Mouse (Mus musculus): ENCODE results near the gene Neto2. TPM values are rescaled to one million over a fixed set of nuclear protein-coding genes. Genes with fewer than 3 reads are reported as not detected.

Gene Neto2
- polyA plus RNA-seq, 1 experiment from 2014 or later: 15.5 TPM

- Histone ChIP-seq H3K9me3 (ENCODE audit: control insufficient read depth, low read length) (no peaks in the 10 kb centered on the region), H3K36me3 (ENCODE audit: control insufficient read depth, insufficient read depth, low read length) (no peaks in the 10 kb centered on the region), H3K9ac (ENCODE audit: low read length) (no peak overlapping the region), H3K27ac (replicated peaks; ENCODE audit: low read depth, low read length) (no peak overlapping the region), H3K4me1 (ENCODE audit: control insufficient read depth, insufficient read depth, low read length) (no peaks in the 10 kb centered on the region), H3K4me2 (ENCODE audit: low read depth, severe bottlenecking) (no peak overlapping the region), H3K4me3 (ENCODE audit: low read depth, low read length) (no peak overlapping the region), H3K27me3 (ENCODE audit: control insufficient read depth, insufficient read depth, low read length) (no peaks in the 10 kb centered on the region)
- 61% methylated on average over 6 of the region's 6 CpGs for WGBS
- no peak for DNase-seq (ENCODE audit: low spot score)
- ATAC-seq (ENCODE audit: insufficient number of reproducible peaks, low FRiP score, low TSS enrichment, low read depth): no peak
Measured at GRCm38 (mm10) chr8:85595391-85595790, 105.3 kb downstream of the Neto2 start.

- Histone ChIP-seq H3K27me3 (ENCODE audit: control insufficient read depth, insufficient read depth, low read length) (no peaks in the 10 kb centered on the region), H3K27ac (replicated peaks; ENCODE audit: low read depth, low read length) (no peak overlapping the region), H3K9me3 (ENCODE audit: control insufficient read depth, low read length) (no peaks in the 10 kb centered on the region), H3K36me3 (ENCODE audit: control insufficient read depth, insufficient read depth, low read length) (no peaks in the 10 kb centered on the region), H3K9ac (ENCODE audit: low read length) (no peak overlapping the region), H3K4me1 (ENCODE audit: control insufficient read depth, insufficient read depth, low read length) (no peaks in the 10 kb centered on the region), H3K4me2 (ENCODE audit: low read depth, severe bottlenecking) (no peak overlapping the region), H3K4me3 (ENCODE audit: low read depth, low read length) (no peak overlapping the region)
- WGBS: 45% methylated on average over 3 of the region's 3 CpGs
- DNase-seq (ENCODE audit: low spot score) (no peak), ATAC-seq (ENCODE audit: insufficient number of reproducible peaks, low FRiP score, low TSS enrichment, low read depth) (no peak)
Measured at GRCm38 (mm10) chr8:85594983-85595382, 105.7 kb downstream of the Neto2 start.

- DNase-seq (ENCODE audit: low spot score) (no peak), ATAC-seq (ENCODE audit: insufficient number of reproducible peaks, low FRiP score, low TSS enrichment, low read depth) (no peak)
- 78% methylated on average over 3 of the region's 3 CpGs for WGBS
- Histone ChIP-seq H3K4me1 (ENCODE audit: control insufficient read depth, insufficient read depth, low read length) (no peaks in the 10 kb centered on the region), H3K27ac (replicated peaks; ENCODE audit: low read depth, low read length) (no peak overlapping the region), H3K4me3 (ENCODE audit: low read depth, low read length) (no peak overlapping the region), H3K4me2 (ENCODE audit: low read depth, severe bottlenecking) (no peak overlapping the region), H3K27me3 (ENCODE audit: control insufficient read depth, insufficient read depth, low read length) (no peaks in the 10 kb centered on the region), H3K9ac (ENCODE audit: low read length) (no peak overlapping the region), H3K9me3 (ENCODE audit: control insufficient read depth, low read length) (no peaks in the 10 kb centered on the region), H3K36me3 (ENCODE audit: control insufficient read depth, insufficient read depth, low read length) (no peaks in the 10 kb centered on the region)
Measured at GRCm38 (mm10) chr8:85593324-85593723, 107.4 kb downstream of the Neto2 start.

- H3K4me3 ChIP-seq (ENCODE audit: low read depth, low read length): no peak overlapping the region
- no peak overlapping the region for H3K9ac ChIP-seq (ENCODE audit: low read length)
- no peaks in the 10 kb centered on the region for H3K36me3 ChIP-seq (ENCODE audit: control insufficient read depth, insufficient read depth, low read length)
- H3K27me3 ChIP-seq (ENCODE audit: control insufficient read depth, insufficient read depth, low read length): no peaks in the 10 kb centered on the region
- WGBS: 73% methylated on average over 1 of the region's 1 CpGs
- no peak for DNase-seq (ENCODE audit: low spot score)
- ATAC-seq (ENCODE audit: insufficient number of reproducible peaks, low FRiP score, low TSS enrichment, low read depth): no peak
- no peaks in the 10 kb centered on the region for H3K9me3 ChIP-seq (ENCODE audit: control insufficient read depth, low read length)
- no peak overlapping the region for H3K4me2 ChIP-seq (ENCODE audit: low read depth, severe bottlenecking)
- H3K27ac ChIP-seq (replicated peaks; ENCODE audit: low read depth, low read length): no peak overlapping the region
- H3K4me1 ChIP-seq (ENCODE audit: control insufficient read depth, insufficient read depth, low read length): no peaks in the 10 kb centered on the region
Measured at GRCm38 (mm10) chr8:85591532-85591931, 109.2 kb downstream of the Neto2 start.

- Histone ChIP-seq H3K27me3 (ENCODE audit: control insufficient read depth, insufficient read depth, low read length) (no peaks in the 10 kb centered on the region), H3K36me3 (ENCODE audit: control insufficient read depth, insufficient read depth, low read length) (no peaks in the 10 kb centered on the region), H3K4me2 (ENCODE audit: low read depth, severe bottlenecking) (no peak overlapping the region), H3K4me3 (ENCODE audit: low read depth, low read length) (no peak overlapping the region), H3K9me3 (ENCODE audit: control insufficient read depth, low read length) (no peaks in the 10 kb centered on the region), H3K9ac (ENCODE audit: low read length) (no peak overlapping the region), H3K27ac (replicated peaks; ENCODE audit: low read depth, low read length) (no peak overlapping the region), H3K4me1 (ENCODE audit: control insufficient read depth, insufficient read depth, low read length) (no peaks in the 10 kb centered on the region)
- WGBS: 67% methylated on average over 1 of the region's 1 CpGs
- DNase-seq (ENCODE audit: low spot score) (no peak), ATAC-seq (ENCODE audit: insufficient number of reproducible peaks, low FRiP score, low TSS enrichment, low read depth) (no peak)
Measured at GRCm38 (mm10) chr8:85590258-85590657, 110.5 kb downstream of the Neto2 start.

GRCm38 (mm10) chr8:85588596-85588995, 112.1 kb downstream of the Neto2 start:
- 76% methylated on average over 2 of the region's 2 CpGs for WGBS
- H3K27me3 ChIP-seq (ENCODE audit: control insufficient read depth, insufficient read depth, low read length): no peaks in the 10 kb centered on the region
- H3K9me3 ChIP-seq (ENCODE audit: control insufficient read depth, low read length): no peaks in the 10 kb centered on the region
- no peak overlapping the region for H3K9ac ChIP-seq (ENCODE audit: low read length)
- no peak overlapping the region for H3K4me3 ChIP-seq (ENCODE audit: low read depth, low read length)
- no peaks in the 10 kb centered on the region for H3K4me1 ChIP-seq (ENCODE audit: control insufficient read depth, insufficient read depth, low read length)
- ATAC-seq (ENCODE audit: insufficient number of reproducible peaks, low FRiP score, low TSS enrichment, low read depth) (no peak), DNase-seq (ENCODE audit: low spot score) (no peak)
- H3K36me3 ChIP-seq (ENCODE audit: control insufficient read depth, insufficient read depth, low read length): no peaks in the 10 kb centered on the region
- H3K4me2 ChIP-seq (ENCODE audit: low read depth, severe bottlenecking): no peak overlapping the region
- no peak overlapping the region for H3K27ac ChIP-seq (replicated peaks; ENCODE audit: low read depth, low read length)

Small RNA genes within 50 kb of the gene (microRNA-seq; reads per million reads assigned to microRNA genes)
- gene Mir8109: not detected

Other genes starting within 250 kb of the Neto2 start
- gene Gpt2, start 208.3 kb downstream of the Neto2 start, polyA plus RNA-seq (2014; fragmentation: Nextera tagmentation; extraction: Ambion mirVana): 62.5 and 73.6 TPM in 2 replicates
- 207 and 217 TPM in 2 replicates for gene Dnaja2, start 145.6 kb downstream of the Neto2 start, polyA plus RNA-seq (2014; fragmentation: Nextera tagmentation; extraction: Ambion mirVana)
- 62.2 and 64.7 TPM in 2 replicates for gene Itfg1, start 140.0 kb upstream of the Neto2 start, polyA plus RNA-seq (2014; fragmentation: Nextera tagmentation; extraction: Ambion mirVana)
- gene Phkb, start 140.0 kb upstream of the Neto2 start, polyA plus RNA-seq (2014; fragmentation: Nextera tagmentation; extraction: Ambion mirVana): 55.8 and 56.5 TPM in 2 replicates

Measured in limb, embryonic 11.5 days (tissue).